Mouse (Mus musculus) spleen, adult 2 months (tissue): ENCODE data around the gene Fut11.

Experiments
- CTCF ChIP-seq: fragments of 200-500 bp; IDR thresholded peaks from 2 replicates; pipeline ENCODE4 v1.5.1; 2011; ENCODE audit warnings: mild to moderate bottlenecking, inconsistent platforms; ENCODE audit not compliant: insufficient read depth, insufficient read length, insufficient replicate concordance; ENCODE audit errors: extremely low read depth
- POLR2A ChIP-seq: fragments of 200-500 bp; IDR thresholded peaks from 2 replicates; pipeline ENCODE4 v1.6.1; 2011; ENCODE audit warnings: low read depth, low read length, inconsistent platforms

DNA sequence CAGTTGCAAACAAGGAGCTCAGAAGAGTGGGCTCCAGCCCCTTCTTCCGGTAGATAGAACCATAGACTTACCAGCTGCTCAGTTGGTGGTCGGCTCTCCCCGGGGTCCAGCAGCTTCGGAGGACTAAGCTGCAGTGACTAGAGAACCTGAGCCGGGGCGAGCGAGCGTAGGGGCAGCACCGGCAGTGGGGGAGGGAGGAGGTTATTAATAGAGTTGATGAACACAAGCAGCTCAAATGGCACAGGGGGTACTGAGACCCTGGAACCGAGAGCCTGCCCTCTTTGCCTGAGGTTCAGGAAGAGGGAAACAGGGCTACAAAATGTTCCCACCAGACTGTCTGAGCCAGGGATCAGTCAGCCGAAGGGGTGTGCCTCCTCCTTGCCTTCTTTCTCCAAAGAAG lies 38.4 kb upstream of the Fut11 start, which contains the start of gene Myoz1:
- no peak for TF ChIP-seq CTCF
- no peak for TF ChIP-seq POLR2A
